Mouse (Mus musculus): ENCODE measurements around the gene Mcidas. TPM values are rescaled to one million over a fixed set of nuclear protein-coding genes. Genes with fewer than 3 reads are reported as not detected.
A peak's percentile ranks its signal among the peaks of the same experiment; 100 is the strongest.

Gene Mcidas
- polyA plus RNA-seq, 1 experiment: not detected

DNA sequence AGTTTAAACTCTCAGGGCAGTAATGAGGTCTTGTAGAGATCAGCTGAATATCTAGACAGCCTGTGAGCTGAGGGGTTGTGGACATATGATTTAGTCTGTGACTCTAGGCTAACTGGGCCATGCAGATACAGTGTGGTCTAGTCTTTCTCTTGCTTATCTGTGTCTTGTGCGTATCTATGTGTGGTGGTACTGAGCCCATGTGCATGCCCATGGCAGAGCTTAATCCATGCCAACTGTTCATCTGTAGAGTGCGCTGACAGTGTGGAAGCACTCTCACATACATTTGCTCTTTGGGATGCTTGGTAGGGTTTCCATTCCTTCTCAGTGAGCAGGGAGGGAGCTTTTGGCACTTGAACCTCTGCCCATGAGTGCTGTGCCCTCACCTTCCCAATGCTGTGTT lies 27.9 kb downstream of the Mcidas start:
- Histone ChIP-seq H3K9ac (ENCODE audit: low read depth, poor library complexity, severe bottlenecking) (no peak overlapping the region), H3K27me3 (ENCODE audit: control insufficient read depth, insufficient read depth, low read length, poor library complexity, severe bottlenecking) (no peaks in the 10 kb centered on the region), H3K36me3 (ENCODE audit: control insufficient read depth, insufficient read depth, low read length, poor library complexity, severe bottlenecking) (no peaks in the 10 kb centered on the region), H3K4me1 (ENCODE audit: control insufficient read depth, insufficient read depth, low read length) (no peaks in the 10 kb centered on the region), H3K4me3 (ENCODE audit: low read depth, low read length) (no peak overlapping the region), H3K27ac (ENCODE audit: insufficient read depth, low read length) (no peak overlapping the region), H3K9me3 (replicated peaks; ENCODE audit: control insufficient read depth, insufficient read depth, low read length, poor library complexity, severe bottlenecking) (peaks cover 3% of the 10 kb centered on the region; the same call in 1 of the 2 replicates)
- TF ChIP-seq POLR2A (IDR thresholded peaks at IDR 0.05; ENCODE audit: insufficient read depth, low read length) (no peak), EP300 (IDR thresholded peaks at IDR 0.05; ENCODE audit: insufficient read depth, low read depth, low read length) (no peak), CTCF (IDR thresholded peaks at IDR 0.05; ENCODE audit: low read depth, low read length) (no peak)

DNA sequence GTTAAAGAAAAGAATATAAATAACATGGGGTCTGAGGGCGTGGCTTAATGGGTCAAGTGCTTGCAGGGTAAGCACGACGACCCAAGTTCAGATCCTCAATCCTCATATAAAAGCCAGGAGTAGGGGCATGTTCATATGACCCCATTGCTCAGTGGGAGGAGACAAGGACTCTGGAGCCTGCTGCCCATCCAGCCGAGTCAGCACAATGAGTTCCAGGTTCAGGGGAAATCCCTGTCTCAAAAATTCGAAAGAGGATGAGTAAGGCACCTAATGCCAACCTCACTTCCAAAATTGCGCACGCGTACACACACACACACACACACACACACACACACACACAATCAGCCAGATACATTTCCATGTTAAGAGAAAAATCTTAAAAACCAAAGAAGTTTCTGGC lies 28.8 kb downstream of the Mcidas start:
- H3K4me1 ChIP-seq (ENCODE audit: control insufficient read depth, insufficient read depth, low read length): no peaks in the 10 kb centered on the region
- no peaks in the 10 kb centered on the region for H3K36me3 ChIP-seq (ENCODE audit: control insufficient read depth, insufficient read depth, low read length, poor library complexity, severe bottlenecking)
- TF ChIP-seq EP300 (IDR thresholded peaks at IDR 0.05; ENCODE audit: insufficient read depth, low read depth, low read length) (no peak), CTCF (IDR thresholded peaks at IDR 0.05; ENCODE audit: low read depth, low read length) (no peak), POLR2A (IDR thresholded peaks at IDR 0.05; ENCODE audit: insufficient read depth, low read length) (no peak)
- H3K9me3 ChIP-seq (replicated peaks; ENCODE audit: control insufficient read depth, insufficient read depth, low read length, poor library complexity, severe bottlenecking): peaks cover 3% of the 10 kb centered on the region; the same call in 1 of the 2 replicates
- H3K27me3 ChIP-seq (ENCODE audit: control insufficient read depth, insufficient read depth, low read length, poor library complexity, severe bottlenecking): no peaks in the 10 kb centered on the region
- H3K27ac ChIP-seq (ENCODE audit: insufficient read depth, low read length): no peak overlapping the region
- no peak overlapping the region for H3K4me3 ChIP-seq (ENCODE audit: low read depth, low read length)
- H3K9ac ChIP-seq (ENCODE audit: low read depth, poor library complexity, severe bottlenecking): no peak overlapping the region

DNA sequence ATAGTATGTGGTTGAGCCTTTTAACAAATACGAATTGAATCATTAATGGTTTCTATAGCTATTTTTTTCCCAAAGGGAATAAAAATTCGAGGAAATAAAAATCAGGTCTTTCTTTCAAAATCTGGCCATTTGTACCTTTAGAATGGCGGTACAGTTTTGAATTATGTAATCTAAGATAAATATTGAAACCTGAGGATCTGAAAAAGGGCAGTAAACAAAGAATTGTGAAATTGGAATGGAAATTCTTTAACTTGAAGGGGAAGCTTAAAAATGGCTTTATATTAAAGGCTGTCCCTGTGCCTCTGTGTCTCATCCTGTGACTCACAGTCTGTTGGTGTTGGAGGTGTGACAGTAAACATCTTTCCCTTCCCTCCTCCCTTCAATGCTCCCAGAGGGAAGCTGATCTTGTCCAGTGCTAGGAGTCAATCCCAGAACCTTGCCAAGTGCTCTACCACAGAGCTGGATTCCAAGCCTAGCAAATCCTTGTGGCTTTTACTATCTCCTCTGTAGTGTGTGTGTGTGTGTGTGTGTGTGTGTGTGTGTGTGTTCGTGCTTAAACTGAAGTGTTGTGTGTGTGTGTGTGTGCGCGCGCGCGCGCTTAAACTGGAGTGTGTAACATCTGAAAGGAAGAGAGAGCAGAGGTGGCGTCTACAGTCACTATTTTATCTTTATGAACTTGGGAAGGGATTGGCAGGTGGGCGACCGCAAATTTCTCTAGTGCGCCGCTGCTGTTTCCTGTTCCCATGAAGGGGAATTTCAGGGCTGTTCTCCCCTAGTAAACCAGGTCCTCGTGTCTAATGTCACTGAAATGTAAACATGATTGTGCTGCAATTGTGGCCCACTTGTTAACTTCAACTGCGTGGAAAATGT lies 29.9 kb downstream of the Mcidas start:
- Histone ChIP-seq H3K9ac (ENCODE audit: low read depth, poor library complexity, severe bottlenecking) (no peak overlapping the region), H3K27me3 (ENCODE audit: control insufficient read depth, insufficient read depth, low read length, poor library complexity, severe bottlenecking) (no peaks in the 10 kb centered on the region), H3K9me3 (replicated peaks; ENCODE audit: control insufficient read depth, insufficient read depth, low read length, poor library complexity, severe bottlenecking) (peaks cover 3% of the 10 kb centered on the region; the same call in 1 of the 2 replicates), H3K27ac (ENCODE audit: insufficient read depth, low read length) (no peak overlapping the region), H3K4me1 (ENCODE audit: control insufficient read depth, insufficient read depth, low read length) (no peaks in the 10 kb centered on the region), H3K4me3 (ENCODE audit: low read depth, low read length) (no peak overlapping the region), H3K36me3 (ENCODE audit: control insufficient read depth, insufficient read depth, low read length, poor library complexity, severe bottlenecking) (no peaks in the 10 kb centered on the region)
- TF ChIP-seq EP300 (IDR thresholded peaks at IDR 0.05; ENCODE audit: insufficient read depth, low read depth, low read length) (no peak), POLR2A (IDR thresholded peaks at IDR 0.05; ENCODE audit: insufficient read depth, low read length) (no peak), CTCF (IDR thresholded peaks at IDR 0.05; ENCODE audit: low read depth, low read length) (no peak)

DNA sequence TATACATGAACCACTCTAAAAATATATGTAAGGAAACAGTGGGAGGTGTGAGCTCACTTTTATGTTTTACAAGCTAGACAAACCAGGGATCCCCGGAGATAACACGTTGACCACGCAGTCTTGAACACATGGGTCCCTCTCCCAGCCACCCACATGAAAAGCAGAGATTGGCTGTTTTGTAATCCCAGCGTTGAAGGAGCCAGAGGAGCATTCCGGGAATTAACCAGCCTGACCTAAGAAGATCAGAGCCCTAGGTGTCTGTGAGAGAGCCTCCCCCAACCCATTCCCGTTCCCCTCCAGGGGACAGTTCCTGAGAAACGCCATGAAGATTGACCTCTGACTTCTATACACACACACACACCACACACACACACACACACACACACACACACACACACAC lies 37.7 kb downstream of the Mcidas start:
- H3K4me3 ChIP-seq (ENCODE audit: low read depth, low read length): peak overlapping the region; percentile 63; the same call in 1 of the 2 replicates
- no peaks in the 10 kb centered on the region for H3K9me3 ChIP-seq (replicated peaks; ENCODE audit: control insufficient read depth, insufficient read depth, low read length, poor library complexity, severe bottlenecking)
- no peak overlapping the region for H3K9ac ChIP-seq (ENCODE audit: low read depth, poor library complexity, severe bottlenecking)
- peaks cover 18% of the 10 kb centered on the region for H3K27me3 ChIP-seq (ENCODE audit: control insufficient read depth, insufficient read depth, low read length, poor library complexity, severe bottlenecking)
- H3K36me3 ChIP-seq (ENCODE audit: control insufficient read depth, insufficient read depth, low read length, poor library complexity, severe bottlenecking): no peaks in the 10 kb centered on the region
- no peak overlapping the region for H3K27ac ChIP-seq (ENCODE audit: insufficient read depth, low read length)
- TF ChIP-seq CTCF (IDR thresholded peaks at IDR 0.05; ENCODE audit: low read depth, low read length): no peak
- no peak for TF ChIP-seq POLR2A (IDR thresholded peaks at IDR 0.05; ENCODE audit: insufficient read depth, low read length)
- TF ChIP-seq EP300 (IDR thresholded peaks at IDR 0.05; ENCODE audit: insufficient read depth, low read depth, low read length): no peak
- no peaks in the 10 kb centered on the region for H3K4me1 ChIP-seq (ENCODE audit: control insufficient read depth, insufficient read depth, low read length)

DNA sequence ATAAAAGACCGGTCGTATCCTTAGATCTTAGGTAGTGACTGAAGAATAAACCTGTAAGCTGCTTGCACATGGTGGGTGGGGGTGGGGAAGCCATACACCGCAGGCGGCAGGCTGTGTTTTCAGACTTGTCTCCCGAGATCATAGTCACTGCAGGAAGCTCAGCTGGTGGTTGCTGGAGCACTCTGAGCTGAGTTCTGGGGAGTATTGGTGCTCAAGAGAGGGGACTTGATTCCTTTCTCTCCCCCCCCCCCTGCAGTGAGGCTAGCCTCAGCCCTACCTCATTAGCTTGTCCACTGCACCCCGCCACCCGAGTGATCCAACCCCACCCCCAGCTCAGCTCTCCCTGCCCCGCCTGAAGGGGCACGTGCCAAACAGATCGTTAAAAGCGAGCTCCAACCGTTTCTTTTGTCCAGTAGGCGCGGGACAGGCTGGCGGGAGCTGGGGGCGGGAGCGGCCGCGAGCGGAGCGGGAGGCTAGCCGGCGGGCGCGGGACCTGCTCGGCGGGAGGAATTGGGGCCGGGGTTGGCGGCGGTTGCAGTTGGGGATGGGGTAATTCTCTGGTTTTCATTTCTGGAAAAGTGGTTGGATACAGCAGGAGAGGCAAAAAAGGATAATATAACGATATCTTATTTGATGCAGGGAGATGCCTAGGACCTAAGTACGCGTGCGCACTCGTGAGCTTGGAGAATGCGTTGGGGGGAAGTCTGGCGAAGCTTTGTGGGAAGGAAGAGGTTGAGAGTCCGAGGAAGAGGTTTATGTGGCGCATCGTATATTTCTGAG lies 38.3 kb downstream of the Mcidas start:
- Histone ChIP-seq H3K9me3 (replicated peaks; ENCODE audit: control insufficient read depth, insufficient read depth, low read length, poor library complexity, severe bottlenecking) (no peaks in the 10 kb centered on the region), H3K27ac (ENCODE audit: insufficient read depth, low read length) (no peak overlapping the region), H3K4me1 (ENCODE audit: control insufficient read depth, insufficient read depth, low read length) (no peaks in the 10 kb centered on the region), H3K36me3 (ENCODE audit: control insufficient read depth, insufficient read depth, low read length, poor library complexity, severe bottlenecking) (no peaks in the 10 kb centered on the region), H3K4me3 (ENCODE audit: low read depth, low read length) (peak overlapping the region; percentile 63), H3K9ac (ENCODE audit: low read depth, poor library complexity, severe bottlenecking) (peak overlapping the region; percentile 46; the same call in 1 of the 2 replicates), H3K27me3 (ENCODE audit: control insufficient read depth, insufficient read depth, low read length, poor library complexity, severe bottlenecking) (peaks cover 18% of the 10 kb centered on the region)
- no peak for TF ChIP-seq EP300 (IDR thresholded peaks at IDR 0.05; ENCODE audit: insufficient read depth, low read depth, low read length)
- TF ChIP-seq CTCF (IDR thresholded peaks at IDR 0.05; ENCODE audit: low read depth, low read length): no peak
- no peak for TF ChIP-seq POLR2A (IDR thresholded peaks at IDR 0.05; ENCODE audit: insufficient read depth, low read length)
